Comparison of ENCODE assay signal across 9 mouse cellular contexts in genomic region chr11:72132266-72132665, GRCm38 (mm10). TPM values are rescaled to one million over a fixed set of nuclear protein-coding genes. Genes with fewer than 3 reads are reported as not detected.
DNase-seq lines count a peak whose midpoint lies in the region.
"Had no signal": no experiment of that assay in that cellular context is flagged by ENCODE, and none has a peak within 500 bp of the region (broad histone marks: within the 10 kb centered on the region; RNA-seq: fewer than 3 reads in every experiment).

No protein-coding gene starts in this region.

- H3K4me1 ChIP-seq in limb, embryonic 10.5 days, result peaks cover 32% of the 10 kb centered on the region
- peaks cover 38% of the 10 kb centered on the region for H3K4me1 ChIP-seq in hindbrain, embryonic 10.5 days (replicated peaks)

- intact Hi-C loops in heart, postnatal 10 days (cut with DNase I), result loop anchor here (5.0 kb wide), 1 partner anchor 45 kb away; no protein-coding TSS in a partner anchor

- peaks cover 70% of the 10 kb centered on the region for H3K27me3 ChIP-seq in limb, embryonic 10.5 days (ENCODE audit: low read depth, poor library complexity, severe bottlenecking)
- H3K27me3 ChIP-seq in hindbrain, embryonic 10.5 days (ENCODE audit: insufficient read depth, poor library complexity, severe bottlenecking), result peaks cover 82% of the 10 kb centered on the region

- H3K27ac ChIP-seq in limb, embryonic 10.5 days, result no peak overlapping the region
- H3K27ac ChIP-seq in hindbrain, embryonic 10.5 days, result no peak overlapping the region
- H3K27ac ChIP-seq: liver, embryonic 14.5 days had no signal

- WGBS in limb, embryonic 10.5 days, result 29% methylated on average over 3 of the region's 3 CpGs
- 23% methylated on average over 3 of the region's 3 CpGs for WGBS in hindbrain, embryonic 10.5 days

- H3K9me3 ChIP-seq in limb, embryonic 10.5 days (replicated peaks), result no peaks in the 10 kb centered on the region
- H3K9me3 ChIP-seq in hindbrain, embryonic 10.5 days, result no peaks in the 10 kb centered on the region

- H3K36me3 ChIP-seq in limb, embryonic 10.5 days, result no peaks in the 10 kb centered on the region
- H3K36me3 ChIP-seq in hindbrain, embryonic 10.5 days, result no peaks in the 10 kb centered on the region

- peak; percentile 39 to 54 for DNase-seq in frontal cortex, postnatal 36 days (ENCODE audit: low spot score in 2 of 2)
- DNase-seq in frontal cortex, postnatal 10 days (ENCODE audit: low spot score in 2 of 2), result no peak
- DNase-seq in urinary bladder, postnatal 14 days (ENCODE audit: low spot score), result peak; percentile 46
- DNase-seq in urinary bladder, adult 18-20 months (ENCODE audit: low spot score in 2 of 2), result no peak
- peak; percentile 82 for DNase-seq in heart, postnatal 10 days
- DNase-seq in lung, postnatal 14 days, result peak; percentile 89
- no peak for DNase-seq in limb, embryonic 10.5 days (ENCODE audit: low spot score)
- no peak for DNase-seq in hindbrain, embryonic 10.5 days (ENCODE audit: low spot score)

- no peak overlapping the region for H3K4me3 ChIP-seq in limb, embryonic 10.5 days
- no peak overlapping the region for H3K4me3 ChIP-seq in hindbrain, embryonic 10.5 days

RNA-seq across cellular contexts. Expression of gene Pitpnm3, which starts 3.3 kb away (rescaled TPM):
- 1 to 10 TPM; 1.3 to 2.1 TPM for total RNA-seq in heart, postnatal 10 days (2021)
- 0.03 and 0.04 TPM in 2 replicates for polyA plus RNA-seq in limb, embryonic 10.5 days (2016; fragmentation: Nextera tagmentation; extraction: Ambion mirVana)
- 0.20 and 0.31 TPM in 2 replicates for polyA plus RNA-seq in hindbrain, embryonic 10.5 days (2016; fragmentation: Nextera tagmentation; extraction: Ambion mirVana)

Comparison
In these comparisons a context has a peak if more than half of its experiments do, and no peak if none do; other contexts are left out.
1. DNase-seq: peak in frontal cortex, postnatal 36 days (2 of 2), urinary bladder, postnatal 14 days (single experiment), heart, postnatal 10 days (2 of 2) and lung, postnatal 14 days (single experiment); none in frontal cortex, postnatal 10 days (0 of 2), urinary bladder, adult 18-20 months (0 of 2), limb, embryonic 10.5 days (single experiment) and hindbrain, embryonic 10.5 days (single experiment).